Comparison of ENCODE assay signal across 9 mouse cellular contexts in the genomic region with DNA sequence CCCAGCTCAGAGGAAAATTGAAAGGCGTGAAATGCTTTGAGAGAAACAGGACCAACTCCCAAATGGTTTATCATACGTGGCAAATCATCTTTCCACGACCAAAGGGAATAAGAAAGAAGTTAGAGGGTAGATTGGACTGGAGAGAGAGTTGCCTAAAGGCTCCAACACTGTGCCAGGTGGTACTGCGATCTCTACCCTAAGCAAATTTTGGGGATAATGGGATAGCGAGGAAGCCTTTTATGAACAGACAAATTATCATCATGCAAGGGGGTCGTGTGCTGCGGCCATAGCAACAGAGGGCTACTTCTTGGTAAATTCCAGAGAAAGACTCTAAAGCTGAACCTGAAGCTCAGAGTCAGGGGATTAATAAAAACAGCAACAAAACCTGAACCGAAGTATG. TPM values are rescaled to one million over a fixed set of nuclear protein-coding genes. Genes with fewer than 3 reads are reported as not detected.
DNase-seq lines count a peak whose midpoint lies in the region; ATAC-seq and TF ChIP-seq lines count a peak whose summit lies in the region.
"Had no signal": no experiment of that assay in that cellular context is flagged by ENCODE, and none has a peak within 500 bp of the region (broad histone marks: within the 10 kb centered on the region; RNA-seq: fewer than 3 reads in every experiment).

No protein-coding gene starts in this region.

- peak overlapping the region; percentile 86 for H3K4me2 ChIP-seq in heart, embryonic 16.5 days (ENCODE audit: low read depth, low read length)
- H3K4me2 ChIP-seq in hindbrain, embryonic 13.5 days, result peak overlapping the region; percentile 100

- no peaks in the 10 kb centered on the region for H3K27me3 ChIP-seq in heart, embryonic 16.5 days (ENCODE audit: control insufficient read depth, insufficient read depth, low read length)
- H3K27me3 ChIP-seq in hindbrain, embryonic 13.5 days, result peaks cover 27% of the 10 kb centered on the region
- peaks cover 89% of the 10 kb centered on the region for H3K27me3 ChIP-seq in midbrain, embryonic 10.5 days (ENCODE audit: low read depth, poor library complexity, severe bottlenecking)

- TF ChIP-seq POLR2A in cortical plate, adult 2 months (IDR thresholded peaks at IDR 0.05; ENCODE audit: extremely low read depth, insufficient read depth, low read length), result no peak

- intact Hi-C loops in heart, postnatal 36 days (cut with DNase I), result loop anchor here (2.0 to 5.0 kb wide), 2 partner anchors 21 to 38 kb away; a partner anchor contains a TSS

- no peaks in the 10 kb centered on the region for H3K9me3 ChIP-seq in heart, embryonic 16.5 days (replicated peaks; ENCODE audit: control insufficient read depth, low read length)
- H3K9me3 ChIP-seq in hindbrain, embryonic 13.5 days, result no peaks in the 10 kb centered on the region
- no peaks in the 10 kb centered on the region for H3K9me3 ChIP-seq in midbrain, embryonic 10.5 days (replicated peaks)

- H3K36me3 ChIP-seq in heart, embryonic 16.5 days (ENCODE audit: control insufficient read depth, insufficient read depth), result 0 out of 2 replicates have a peak, but pooled peaks cover 4% of the 10 kb centered on the region
- no peaks in the 10 kb centered on the region for H3K36me3 ChIP-seq in hindbrain, embryonic 13.5 days
- H3K36me3 ChIP-seq in midbrain, embryonic 10.5 days, result no peaks in the 10 kb centered on the region

- H3K27ac ChIP-seq in heart, embryonic 16.5 days (ENCODE audit: low read length), result peak overlapping the region; percentile 1
- H3K27ac ChIP-seq in cortical plate, adult 2 months (ENCODE audit: insufficient read depth, low read length), result no peak overlapping the region
- H3K27ac ChIP-seq in hindbrain, embryonic 13.5 days, result 0 out of 2 replicates have a peak overlapping the region, but pooled peaks have one; percentile 32
- H3K27ac ChIP-seq in midbrain, embryonic 10.5 days (replicated peaks), result no peak overlapping the region

- peaks cover 69% of the 10 kb centered on the region for H3K4me1 ChIP-seq in heart, embryonic 16.5 days (ENCODE audit: control insufficient read depth, insufficient read depth, low read length)
- no peaks in the 10 kb centered on the region for H3K4me1 ChIP-seq in cortical plate, adult 2 months (ENCODE audit: control insufficient read depth, insufficient read depth, low read length)
- H3K4me1 ChIP-seq in hindbrain, embryonic 13.5 days (replicated peaks), result peaks cover 26% of the 10 kb centered on the region
- peaks cover 35% of the 10 kb centered on the region for H3K4me1 ChIP-seq in midbrain, embryonic 10.5 days

- WGBS in heart, embryonic 16.5 days, result 39% methylated on average over 8 of the region's 8 CpGs
- WGBS in hindbrain, embryonic 13.5 days, result 23% methylated on average over 8 of the region's 8 CpGs
- 39% methylated on average over 8 of the region's 8 CpGs for WGBS in midbrain, embryonic 10.5 days

- peak overlapping the region; percentile 79 for H3K9ac ChIP-seq in heart, embryonic 16.5 days (ENCODE audit: low read length)
- H3K9ac ChIP-seq in hindbrain, embryonic 13.5 days, result peak overlapping the region; percentile 74; the same call in 1 of the 2 replicates

- no peak for TF ChIP-seq CTCF in cortical plate, adult 2 months (IDR thresholded peaks at IDR 0.05; ENCODE audit: extremely low read depth, insufficient read depth, low read length)

- ATAC-seq in heart, embryonic 16.5 days (replicated peaks; ENCODE audit: extremely low read depth, insufficient read depth, low FRiP score), result no peak
- no peak for ATAC-seq in hindbrain, embryonic 13.5 days (ENCODE audit: low FRiP score)

- peak overlapping the region; percentile 76 for H3K4me3 ChIP-seq in heart, embryonic 16.5 days (ENCODE audit: low read length)
- peak overlapping the region; percentile 48 for H3K4me3 ChIP-seq in cortical plate, adult 2 months (ENCODE audit: insufficient read depth, low read length)
- H3K4me3 ChIP-seq in hindbrain, embryonic 13.5 days, result peak overlapping the region; percentile 65
- H3K4me3 ChIP-seq in midbrain, embryonic 10.5 days, result peak overlapping the region; percentile 75

- no peak for DNase-seq in heart, postnatal 36 days
- no peak for DNase-seq in midbrain, embryonic 10.5 days (ENCODE audit: low spot score)
- no peak for DNase-seq in layer of hippocampus, adult 11-12 months (ENCODE audit: low spot score)
- no peak for DNase-seq in spleen, adult 12 weeks (ENCODE audit: low spot score)
- DNase-seq in ovary, postnatal 14 days (ENCODE audit: low spot score), result no peak
- DNase-seq: kidney, postnatal 36 days had no signal

RNA-seq across cellular contexts. Expression of a gene that starts 21.0 kb away (rescaled TPM):
- 16.7 and 21.9 TPM in 2 replicates for polyA plus RNA-seq in heart, embryonic 16.5 days (2015; fragmentation: Nextera tagmentation; extraction: Ambion mirVana)
- total RNA-seq in heart, postnatal 36 days (2021), result 100 to 1,000 TPM; 405 to 444 TPM
- polyA plus RNA-seq in cortical plate, adult 2 months (2012; rRNA removed), result 88.2 and 88.6 TPM in 2 replicates
- 4.4 and 6.4 TPM in 2 replicates for polyA plus RNA-seq in hindbrain, embryonic 13.5 days (2015; fragmentation: Nextera tagmentation; extraction: Ambion mirVana)
- 0.14 TPM in 1 of 2 replicates, not detected in the other for polyA plus RNA-seq in midbrain, embryonic 10.5 days (2016; fragmentation: Nextera tagmentation; extraction: Ambion mirVana)

Comparison
In these comparisons a context has a peak if more than half of its experiments do, and no peak if none do; other contexts are left out.
1. H3K27ac ChIP-seq: peak in heart, embryonic 16.5 days (single experiment) and hindbrain, embryonic 13.5 days (single experiment); none in cortical plate, adult 2 months (single experiment) and midbrain, embryonic 10.5 days (single experiment).
2. Peak in every context shown above with its lines, with median percentiles within 50 percentile points of each other: H3K4me3 ChIP-seq.